Mouse (Mus musculus): ENCODE measurements at regions not wholly inside any gene's neighbourhood (a gene's known extent, or its start where the extent isn't known, plus 50 kb on each side); places are given as distances from the start of the nearest gene placed in this dataset.
"Not testable (repeated sequence)": the region's sequence is repeated elsewhere in the genome, so short reads cannot be mapped to it uniquely, and the experiment has no call there.

DNA sequence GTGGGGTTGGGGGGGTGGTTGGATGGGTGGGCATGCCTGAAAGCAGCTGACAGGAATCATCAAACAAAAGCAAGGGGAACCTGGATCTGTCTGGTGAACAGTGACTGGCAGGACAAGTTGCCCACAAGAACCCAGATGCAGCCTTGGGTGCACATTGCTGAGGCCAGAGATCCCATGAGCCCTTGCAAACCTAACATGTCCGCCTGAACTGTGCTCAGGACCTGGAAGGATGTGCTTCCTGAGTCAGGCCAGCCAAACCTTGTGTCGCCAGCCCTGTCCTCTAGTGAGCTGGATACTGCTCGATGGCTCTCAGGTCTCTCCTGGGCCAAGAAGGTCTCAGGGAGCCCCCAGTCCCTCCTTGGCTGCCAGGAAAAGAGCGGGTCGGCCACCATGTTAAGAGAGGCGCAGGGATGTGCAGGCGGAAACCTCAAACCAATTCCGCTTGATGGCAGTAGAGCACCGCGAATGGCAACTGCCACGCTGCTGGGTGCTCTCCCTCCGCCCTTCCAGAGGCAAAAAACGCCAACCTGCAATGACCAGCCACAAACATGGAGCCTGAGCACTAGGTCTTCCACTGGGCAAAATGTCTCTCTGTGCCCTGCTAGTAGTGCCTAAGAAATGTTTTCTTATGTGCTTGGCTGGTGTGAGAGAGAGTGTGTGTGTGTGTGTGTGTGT lies 140.2 kb downstream of the Pls3 start:
- peak in 1 of 2 experiments; percentile 67 for DNase-seq (ENCODE audit: low read depth in 1 of 2, low spot score in 2 of 2)

DNA sequence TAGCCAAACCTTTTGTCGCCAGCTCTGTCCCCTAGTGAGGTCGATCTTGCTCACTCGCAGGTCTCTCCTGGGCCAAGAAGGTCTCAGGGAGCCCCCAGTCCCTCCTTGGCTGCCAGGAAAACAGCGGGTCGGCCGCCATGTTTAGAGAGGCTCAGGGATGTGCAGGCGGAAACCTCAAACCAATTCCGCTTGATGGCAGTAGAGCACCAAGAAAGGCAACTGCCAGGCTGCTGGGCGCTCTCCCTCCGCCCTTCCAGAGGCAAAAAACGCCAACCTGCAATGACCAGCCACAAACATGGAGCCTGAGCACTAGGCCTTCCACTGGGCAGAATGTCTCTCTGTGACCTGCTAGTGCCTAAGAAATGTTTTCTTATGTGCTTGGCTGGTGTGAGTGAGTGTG lies 141.3 kb downstream of the Pls3 start:
- peak in 1 of 2 experiments; percentile 71 for DNase-seq (ENCODE audit: low read depth in 1 of 2, low spot score in 2 of 2)

DNA sequence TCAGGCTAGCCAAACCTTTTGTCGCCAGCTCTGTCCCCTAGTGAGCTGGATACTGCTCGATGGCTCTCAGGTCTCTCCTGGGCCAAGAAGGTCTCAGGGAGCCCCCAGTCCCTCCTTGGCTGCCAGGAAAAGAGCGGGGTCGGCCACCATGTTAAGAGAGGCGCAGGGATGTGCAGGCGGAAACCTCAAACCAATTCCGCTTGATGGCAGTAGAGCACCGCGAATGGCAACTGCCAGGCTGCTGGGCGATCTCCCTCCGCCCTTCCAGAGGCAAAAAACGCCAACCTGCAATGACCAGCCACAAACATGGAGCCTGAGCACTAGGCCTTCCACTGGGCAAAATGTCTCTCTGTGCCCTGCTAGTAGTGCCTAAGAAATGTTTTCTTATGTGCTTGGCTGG lies 145.2 kb downstream of the Pls3 start:
- DNase-seq (ENCODE audit: low read depth in 1 of 2, low spot score in 2 of 2): peak in 1 of 2 experiments; percentile 48

DNA sequence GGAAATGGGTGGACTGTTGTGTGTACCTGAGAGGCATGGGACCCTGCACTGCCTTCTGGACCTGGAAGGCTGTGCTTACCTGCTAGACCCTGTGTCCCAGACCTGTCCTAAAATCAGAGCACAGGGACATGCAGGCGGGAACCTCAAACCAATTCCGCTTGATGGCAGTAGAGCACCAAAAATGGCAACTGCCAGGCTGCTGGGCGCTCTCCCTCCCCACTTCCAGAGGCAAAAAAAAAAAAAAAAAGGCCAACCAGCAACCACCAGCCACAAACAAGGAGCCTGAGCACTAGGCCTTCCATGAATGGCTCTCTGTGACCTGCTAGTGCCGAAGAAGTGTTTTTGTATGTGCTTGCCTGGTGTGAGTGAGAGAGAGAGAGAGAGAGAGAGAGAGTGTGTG lies 146.5 kb downstream of the Pls3 start:
- no peak for DNase-seq (ENCODE audit: low read depth in 1 of 2, low spot score in 2 of 2)

DNA sequence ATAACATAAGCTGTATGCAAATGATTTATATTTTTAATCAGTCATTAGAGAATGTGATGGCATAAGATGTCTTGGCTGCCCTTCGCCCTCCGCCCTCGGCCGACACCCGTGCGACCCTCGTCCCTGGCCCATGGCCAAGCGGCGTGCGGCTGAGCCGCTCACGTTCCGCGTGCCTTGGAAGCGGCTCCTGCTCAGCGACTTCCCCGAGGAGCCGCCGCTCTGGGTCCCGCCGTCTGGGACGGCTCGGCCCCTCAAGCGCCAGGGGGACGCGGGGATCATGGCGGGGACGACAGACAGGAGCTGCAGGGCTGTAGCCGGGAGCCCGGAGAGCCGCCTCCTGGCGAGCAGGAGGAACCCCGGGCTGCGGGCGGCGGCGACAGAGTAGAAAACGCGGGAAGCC lies 145.5 kb upstream of the Rab39b start:
- DNase-seq (ENCODE audit: low read depth in 1 of 2, low spot score in 2 of 2): not testable (repeated sequence)

DNA sequence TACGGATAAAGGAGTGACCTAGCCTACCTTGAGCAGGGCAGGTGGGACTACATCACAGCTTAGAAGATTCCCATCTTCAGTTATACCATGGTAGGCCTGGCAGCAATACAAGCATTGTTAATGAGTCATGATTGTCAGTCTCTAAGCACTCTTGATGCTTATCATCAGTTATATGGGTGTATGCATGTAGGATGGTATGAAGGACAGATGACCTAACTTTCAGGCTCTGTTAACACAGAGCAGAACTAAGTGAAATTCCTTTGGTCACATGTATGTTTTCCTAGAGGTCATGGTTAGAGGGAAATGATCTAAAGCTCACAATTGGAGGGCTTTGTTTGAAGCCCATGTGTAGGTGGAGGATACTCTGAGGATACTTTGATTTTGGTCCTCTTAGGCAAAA lies 121.9 kb upstream of the Rab39b start:
- DNase-seq (ENCODE audit: low read depth in 1 of 2, low spot score in 2 of 2): no peak

DNA sequence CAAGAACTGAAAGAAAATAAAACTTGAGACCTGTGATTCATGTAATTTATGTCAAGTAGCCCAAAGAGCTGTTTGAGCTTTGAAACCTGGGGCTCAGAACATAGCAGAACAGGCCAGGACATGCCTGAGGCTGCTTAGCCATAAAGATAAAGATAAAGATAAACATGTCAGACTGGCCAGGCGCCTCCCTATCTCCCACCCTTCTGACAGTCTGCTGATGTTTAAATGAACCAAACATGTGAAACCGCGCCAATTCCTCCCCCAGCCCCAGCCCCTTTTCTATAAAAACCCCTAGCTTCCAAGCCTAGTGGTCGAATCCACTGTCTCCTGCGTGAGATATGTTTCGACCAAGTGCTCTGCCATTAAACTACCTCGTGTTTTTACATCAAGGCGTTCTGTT lies 97.2 kb upstream of the Rab39b start:
- DNase-seq (ENCODE audit: low read depth in 1 of 2, low spot score in 2 of 2): not testable (repeated sequence)

DNA sequence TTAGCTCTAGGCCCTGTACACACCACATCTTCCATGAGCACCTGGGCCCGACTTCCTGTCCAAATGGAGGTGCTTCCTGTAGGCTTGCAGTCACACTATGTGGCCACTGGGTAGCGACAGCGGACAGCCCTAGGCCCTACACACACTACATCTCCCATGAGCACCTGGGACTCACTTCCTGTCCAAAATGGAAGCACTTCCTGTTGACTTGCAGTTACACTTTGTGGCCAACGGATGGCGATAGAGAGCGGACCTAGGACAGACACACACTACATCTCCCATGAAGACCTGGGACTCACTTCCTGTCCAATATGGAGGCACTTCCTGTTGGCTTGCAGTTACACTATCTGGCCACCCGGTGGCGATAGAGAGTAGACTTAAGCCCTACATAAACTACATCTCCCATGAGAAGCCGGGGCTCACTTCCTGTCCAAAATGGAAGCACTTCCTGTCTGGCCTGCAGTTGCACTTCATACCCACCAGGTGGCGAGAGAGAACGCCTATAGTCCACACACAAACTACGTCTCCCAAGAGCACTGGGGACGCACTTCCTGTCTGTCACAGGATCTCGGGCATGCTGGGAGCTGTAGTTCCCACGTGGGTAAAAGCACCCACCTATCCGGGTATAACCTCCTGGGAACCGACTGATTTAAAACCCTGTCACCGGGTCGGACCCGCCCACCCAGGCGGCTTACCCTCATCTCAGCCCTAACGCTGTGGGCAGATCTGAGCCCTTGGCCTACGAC lies 96.1 kb upstream of the Rab39b start:
- DNase-seq (ENCODE audit: low read depth in 1 of 2, low spot score in 2 of 2): peak; percentile 82 to 86

DNA sequence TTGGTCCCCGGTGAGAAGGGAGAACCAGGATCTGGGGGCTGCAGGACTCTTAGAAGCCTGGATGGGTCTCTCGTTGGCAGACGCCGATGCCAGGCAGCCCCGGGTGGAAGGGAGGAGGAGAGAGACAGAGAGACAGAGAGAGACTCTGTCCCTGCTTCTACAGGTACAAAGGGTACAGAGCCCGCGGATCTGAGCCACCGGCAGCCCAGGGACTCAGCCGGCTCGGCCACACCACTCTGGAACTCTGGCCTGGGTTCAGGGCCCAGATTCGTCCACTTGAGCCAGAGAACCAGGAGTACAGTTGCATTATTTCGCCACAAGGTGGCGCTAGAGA lies 95.5 kb upstream of the Rab39b start:
- DNase-seq (ENCODE audit: low read depth in 1 of 2, low spot score in 2 of 2): no peak

DNA sequence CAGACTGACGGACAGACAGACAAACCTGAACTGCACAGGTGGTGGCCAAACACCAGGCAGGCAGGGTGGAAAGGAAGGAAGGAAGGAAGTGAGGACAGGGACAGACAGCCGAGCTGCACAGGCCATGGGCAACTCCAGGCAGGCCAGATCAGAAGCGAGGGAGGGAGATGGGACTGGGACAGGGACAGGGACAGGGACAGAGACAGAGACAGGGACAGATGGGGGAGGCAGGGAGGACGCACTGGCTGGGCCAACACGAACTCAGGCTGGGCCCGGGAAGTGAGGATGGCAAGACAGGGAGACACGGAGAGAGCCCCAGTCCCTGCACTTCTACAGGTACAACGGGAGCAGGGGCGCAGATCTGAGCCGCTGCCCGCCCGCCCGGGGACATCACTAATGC lies 94.9 kb upstream of the Rab39b start:
- no peak for DNase-seq (ENCODE audit: low read depth in 1 of 2, low spot score in 2 of 2)

DNA sequence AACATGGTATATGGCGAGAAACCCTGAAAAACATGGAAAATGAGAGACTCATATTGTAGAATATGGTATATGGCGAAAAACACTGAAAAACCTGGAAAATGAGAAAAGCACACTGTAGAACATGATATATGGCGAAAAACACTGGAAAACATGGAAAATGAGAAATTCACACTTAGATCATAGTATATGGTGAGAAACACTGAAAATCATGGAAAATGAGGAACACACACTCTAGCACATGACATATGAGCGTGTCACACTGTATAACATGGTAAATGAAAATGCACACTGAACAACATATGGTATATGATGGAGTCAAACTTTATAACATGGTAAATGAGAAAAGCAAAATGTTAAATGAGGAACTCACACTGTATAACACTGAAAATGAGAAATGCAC lies 89.6 kb upstream of the Rab39b start:
- no peak for DNase-seq (ENCODE audit: low read depth in 1 of 2, low spot score in 2 of 2)

DNA sequence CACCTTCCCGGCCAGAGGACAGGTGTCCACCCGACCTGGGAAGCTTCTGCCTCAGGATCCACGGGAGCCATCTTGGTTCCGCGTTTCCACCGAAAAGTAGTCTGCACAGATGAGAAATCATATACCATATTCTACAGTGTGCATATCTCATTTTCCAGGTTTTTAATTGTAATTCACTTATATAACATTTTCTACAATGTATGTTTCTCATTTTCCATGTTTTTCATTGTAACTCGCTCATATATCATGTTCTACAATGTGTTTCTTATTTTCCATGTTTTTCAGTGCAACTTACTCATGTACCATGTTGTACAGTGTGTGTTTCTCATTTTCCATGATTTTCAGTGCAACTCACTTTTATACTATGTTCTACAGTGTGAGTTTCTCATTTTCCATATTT lies 65.4 kb upstream of the Rab39b start:
- DNase-seq (ENCODE audit: low read depth in 1 of 2, low spot score in 2 of 2): no peak

All from monocyte, adult 2 months (primary cell).